Mouse (Mus musculus) heart, embryonic 16.5 days (tissue): ENCODE data around the gene Ostm1. TPM values are rescaled to one million over a fixed set of nuclear protein-coding genes. Genes with fewer than 3 reads are reported as not detected.

ENCODE experiments used
- ATAC-seq: fragments of 200-750 bp; cut with Nextera tagmentation; replicated peaks from 2 replicates; pipeline ENCODE4 v1.8.0; 2017; ENCODE audit warnings: moderate number of reproducible peaks; ENCODE audit not compliant: insufficient read depth, low FRiP score; ENCODE audit errors: extremely low read depth
- H3K27ac ChIP-seq: fragments of 300-500 bp; sonication (generic); 2 replicates; pipeline ENCODE4 v1.5.1; 2014; ENCODE audit warnings: mild to moderate bottlenecking, low read length, control low read depth, moderate library complexity
- H3K27me3 ChIP-seq: fragments of 300-500 bp; sonication (generic); 2 replicates; pipeline ENCODE4 v1.6.1; 2014; ENCODE audit warnings: low read length, mixed read lengths; ENCODE audit not compliant: control insufficient read depth, insufficient read depth
- H3K36me3 ChIP-seq: fragments of 300-500 bp; sonication (generic); 2 replicates; pipeline ENCODE4 v1.6.1; 2014; ENCODE audit not compliant: control insufficient read depth, insufficient read depth
- H3K4me1 ChIP-seq: fragments of 300-500 bp; sonication (generic); 2 replicates; pipeline ENCODE4 v1.6.1; 2014; ENCODE audit warnings: low read length, mixed read lengths; ENCODE audit not compliant: control insufficient read depth, insufficient read depth
- H3K4me2 ChIP-seq: fragments of 300-500 bp; sonication (generic); 2 replicates; pipeline ENCODE4 v1.6.1; 2014; ENCODE audit warnings: low read depth, mild to moderate bottlenecking, control low read depth, low read length
- H3K4me3 ChIP-seq: fragments of 300-500 bp; sonication (generic); 2 replicates; pipeline ENCODE4 v1.5.1; 2014; ENCODE audit warnings: mild to moderate bottlenecking, control low read depth, low read length
- H3K9ac ChIP-seq: fragments of 300-500 bp; sonication (generic); 2 replicates; pipeline ENCODE4 v1.6.1; 2014; ENCODE audit warnings: low read length, control low read depth
- H3K9me3 ChIP-seq: fragments of 300-500 bp; sonication (generic); replicated peaks from 2 replicates; pipeline ENCODE4 v1.6.1; 2016; ENCODE audit warnings: low read length; ENCODE audit not compliant: control insufficient read depth
- WGBS: fragments of 180-500 bp; shearing (Covaris S2); extraction: QIAGEN DNeasy Blood & Tissue Kit; methylation state at CpG from one replicate; pipeline ENCODE4 v1.1.7; 2014; 5-methylcytosine and 5-hydroxymethylcytosine counted together
- polyA plus RNA-seq: library from polyadenylated mRNA; unstranded; fragments of >200 nt; fragmentation: Nextera tagmentation; extraction: Ambion mirVana; gene quantifications from 2 replicates; pipeline ENCODE4 v1.2.1, GENCODE M21; 2015

Gene Ostm1
- polyA plus RNA-seq, 1 experiment from 2014 or later = 24.0 TPM

DNA sequence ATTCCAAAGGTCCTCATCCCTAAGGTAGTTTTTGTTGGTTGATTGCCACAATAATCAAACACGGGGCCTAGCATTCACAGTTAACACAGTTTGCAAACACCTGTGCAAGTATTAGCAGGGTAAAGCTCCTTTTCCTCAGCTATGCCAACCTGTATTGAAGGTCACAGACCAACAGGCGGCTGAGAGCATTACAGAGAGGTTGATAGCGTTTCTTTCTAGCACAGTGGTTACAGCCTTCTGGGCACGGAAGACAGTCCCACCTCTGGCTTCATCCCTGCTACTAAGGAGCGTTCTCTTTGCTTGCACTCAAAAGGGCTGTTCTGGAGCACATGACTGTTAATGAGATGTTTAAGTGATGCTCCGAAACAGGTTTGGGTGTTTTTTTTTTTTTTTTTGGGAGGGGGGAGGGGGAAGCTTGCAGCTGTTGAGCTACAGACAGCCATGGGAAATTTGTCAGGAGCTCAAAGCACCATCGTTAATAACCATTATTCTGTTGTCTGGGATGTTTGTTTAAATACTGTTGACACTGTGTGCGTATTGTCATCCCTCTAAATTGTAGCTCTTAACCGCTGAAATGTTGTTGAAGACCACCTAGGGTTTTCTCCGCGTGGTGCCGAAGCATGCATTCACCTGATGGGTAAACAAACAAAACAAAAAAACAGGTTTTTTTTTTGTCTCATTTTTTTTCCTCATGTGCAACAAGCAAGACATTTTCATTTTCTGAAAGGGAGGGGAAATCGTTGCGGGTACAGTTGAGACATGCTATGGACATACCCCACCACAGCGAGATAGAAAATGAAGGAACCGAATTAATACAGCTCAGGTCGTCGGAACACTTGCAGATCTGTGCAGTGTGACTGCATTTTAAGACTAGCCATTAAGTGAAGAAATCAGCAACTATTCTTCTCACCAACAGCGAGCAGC is 6.9 kb downstream of the Ostm1 start:
- no peaks in the 10 kb centered on the region for H3K36me3 ChIP-seq
- ATAC-seq = no peak
- no peak overlapping the region for H3K27ac ChIP-seq
- H3K4me2 ChIP-seq = no peak overlapping the region
- H3K4me3 ChIP-seq = no peak overlapping the region
- peaks cover 11% of the 10 kb centered on the region for H3K4me1 ChIP-seq
- 4% methylated on average over 19 of the region's 19 CpGs for WGBS
- no peaks in the 10 kb centered on the region for H3K9me3 ChIP-seq
- H3K9ac ChIP-seq = no peak overlapping the region
- H3K27me3 ChIP-seq = peaks cover 96% of the 10 kb centered on the region

DNA sequence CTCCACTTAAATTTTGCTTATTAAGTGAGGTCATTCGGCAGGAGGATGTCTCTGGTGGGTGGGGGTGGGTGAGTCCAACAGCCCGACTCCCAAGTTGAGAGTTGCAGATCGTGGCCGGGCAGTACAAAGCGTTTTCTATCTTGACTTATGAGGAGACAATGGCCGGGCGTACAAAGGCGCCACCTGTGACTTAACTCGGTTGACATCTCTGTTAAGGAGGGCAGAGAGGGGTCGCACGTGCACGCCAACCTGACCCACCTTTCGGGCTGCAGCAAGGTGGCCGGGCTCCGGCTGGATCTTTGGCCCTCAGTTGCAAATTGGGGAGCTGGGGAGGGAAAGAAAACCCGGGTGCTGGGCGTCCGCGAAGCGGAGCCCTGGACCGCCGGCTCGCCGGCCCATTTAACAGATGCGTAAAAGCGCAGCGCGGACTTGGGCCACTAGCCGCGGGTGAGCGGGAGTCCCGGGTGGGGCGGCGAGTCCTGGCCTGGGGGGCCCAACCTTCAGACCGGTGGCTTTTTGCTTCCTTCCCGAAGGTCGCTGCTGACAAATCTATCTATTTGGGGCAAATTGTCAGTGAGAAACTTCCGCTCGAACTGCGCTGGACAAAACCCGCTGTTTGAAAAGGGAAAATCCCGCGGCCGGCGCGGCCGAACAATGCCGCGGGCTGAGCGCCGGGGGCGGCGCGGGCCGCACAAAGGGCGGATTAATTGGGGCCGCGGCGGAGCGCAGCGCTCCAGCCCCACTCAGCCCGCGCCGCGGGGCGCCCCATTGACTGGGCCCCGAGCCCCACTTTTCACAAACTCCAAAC is 7.8 kb downstream of the Ostm1 start:
- no peak overlapping the region for H3K9ac ChIP-seq
- H3K4me3 ChIP-seq = peak overlapping the region; percentile 45
- under 1% methylated on average over 67 of the region's 67 CpGs for WGBS
- H3K4me2 ChIP-seq = peak overlapping the region; percentile 56
- peaks cover 93% of the 10 kb centered on the region for H3K27me3 ChIP-seq
- H3K27ac ChIP-seq = no peak overlapping the region
- H3K36me3 ChIP-seq = no peaks in the 10 kb centered on the region
- ATAC-seq = no peak
- no peaks in the 10 kb centered on the region for H3K9me3 ChIP-seq
- peaks cover 11% of the 10 kb centered on the region for H3K4me1 ChIP-seq

DNA sequence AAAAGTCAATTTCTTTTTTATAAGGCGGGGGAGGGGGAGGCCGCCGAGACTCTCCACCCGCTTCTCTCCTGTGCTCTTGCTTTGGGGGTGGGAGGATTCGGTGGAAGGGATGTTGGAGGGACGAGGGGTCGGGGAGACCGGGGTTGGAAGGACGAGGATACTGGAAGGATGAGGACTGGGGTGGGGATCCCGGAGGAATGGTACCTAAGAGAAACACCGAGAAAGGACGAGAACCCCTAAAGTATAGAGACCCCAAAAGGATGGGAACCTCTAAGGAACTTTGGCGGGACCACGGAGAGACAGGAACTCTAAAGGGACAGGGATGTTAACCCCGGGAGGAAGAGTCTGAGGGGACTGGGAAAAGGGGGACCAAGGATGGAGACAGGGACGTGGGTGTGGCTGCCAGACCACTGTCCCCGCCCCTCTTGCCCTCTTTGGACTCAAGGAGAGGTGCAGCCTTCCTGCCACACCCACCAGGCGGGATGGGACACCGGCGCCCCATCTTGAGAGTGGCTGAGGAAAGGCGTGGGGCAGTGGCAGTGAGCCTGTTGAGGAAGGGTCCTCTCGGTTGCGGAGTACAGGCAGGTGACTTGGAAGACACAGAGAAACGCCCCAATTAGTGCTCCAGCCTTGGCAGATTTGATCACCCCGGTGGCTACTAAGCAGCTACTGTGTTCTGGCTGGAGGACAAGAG is 8.5 kb downstream of the Ostm1 start:
- H3K9me3 ChIP-seq = no peaks in the 10 kb centered on the region
- WGBS = under 1% methylated on average over 25 of the region's 25 CpGs
- H3K36me3 ChIP-seq = no peaks in the 10 kb centered on the region
- H3K4me2 ChIP-seq = peak overlapping the region; percentile 56
- H3K27ac ChIP-seq = no peak overlapping the region
- no peak for ATAC-seq
- H3K4me3 ChIP-seq = peak overlapping the region; percentile 45
- H3K27me3 ChIP-seq = peaks cover 89% of the 10 kb centered on the region
- H3K4me1 ChIP-seq = peaks cover 11% of the 10 kb centered on the region
- H3K9ac ChIP-seq = no peak overlapping the region

DNA sequence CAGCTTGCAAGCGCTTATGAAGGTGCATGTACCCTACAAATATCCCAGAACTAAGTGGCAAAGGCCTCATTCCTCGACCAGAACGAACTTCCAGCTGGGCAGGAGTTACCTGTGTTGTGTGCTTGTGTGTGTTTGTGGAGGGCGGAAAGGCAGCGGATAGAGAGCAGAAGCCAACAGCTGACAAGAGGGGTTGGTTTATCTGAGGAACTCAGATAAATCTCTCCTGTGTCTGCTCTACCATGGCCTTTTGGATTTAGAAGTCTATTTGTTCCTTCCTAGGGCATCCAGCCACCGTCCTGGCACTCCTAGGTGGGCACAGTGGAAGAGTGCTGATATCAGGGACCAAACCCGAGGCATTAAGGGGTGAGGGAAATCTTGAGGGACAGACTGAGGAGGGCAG is 9.6 kb downstream of the Ostm1 start:
- Histone ChIP-seq H3K27ac (no peak overlapping the region), H3K27me3 (peaks cover 86% of the 10 kb centered on the region), H3K9ac (no peak overlapping the region), H3K9me3 (no peaks in the 10 kb centered on the region), H3K4me1 (peaks cover 11% of the 10 kb centered on the region), H3K4me3 (no peak overlapping the region), H3K36me3 (no peaks in the 10 kb centered on the region), H3K4me2 (no peak overlapping the region)
- 19% methylated on average over 7 of the region's 7 CpGs for WGBS
- no peak for ATAC-seq

DNA sequence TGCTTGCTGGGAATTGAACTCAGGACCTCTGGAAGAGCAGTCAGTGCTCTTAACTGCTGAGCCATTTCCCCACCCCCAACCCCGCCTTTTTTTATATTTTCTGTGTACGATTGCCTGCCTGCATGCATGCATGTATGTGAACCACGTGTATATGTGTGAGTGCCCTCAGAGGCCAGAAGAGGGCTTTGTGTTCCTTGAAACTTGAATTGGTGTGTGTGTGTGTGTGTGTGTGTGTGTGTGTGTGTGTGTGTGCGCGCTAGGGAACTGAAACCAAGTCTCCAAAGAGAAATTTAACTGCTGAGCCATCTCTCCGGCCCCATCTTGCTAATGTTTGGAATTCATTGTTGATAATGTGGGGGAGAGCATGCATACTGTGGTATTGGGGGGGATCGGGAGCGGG is 15.0 kb downstream of the Ostm1 start:
- Histone ChIP-seq H3K4me3 (no peak overlapping the region), H3K9ac (no peak overlapping the region), H3K27me3 (peaks cover 40% of the 10 kb centered on the region), H3K4me1 (no peaks in the 10 kb centered on the region), H3K36me3 (no peaks in the 10 kb centered on the region), H3K27ac (no peak overlapping the region), H3K4me2 (no peak overlapping the region), H3K9me3 (0 out of 2 replicates have a peak, but pooled peaks cover 2% of the 10 kb centered on the region)
- no peak for ATAC-seq
- 78% methylated on average over 8 of the region's 8 CpGs for WGBS

DNA sequence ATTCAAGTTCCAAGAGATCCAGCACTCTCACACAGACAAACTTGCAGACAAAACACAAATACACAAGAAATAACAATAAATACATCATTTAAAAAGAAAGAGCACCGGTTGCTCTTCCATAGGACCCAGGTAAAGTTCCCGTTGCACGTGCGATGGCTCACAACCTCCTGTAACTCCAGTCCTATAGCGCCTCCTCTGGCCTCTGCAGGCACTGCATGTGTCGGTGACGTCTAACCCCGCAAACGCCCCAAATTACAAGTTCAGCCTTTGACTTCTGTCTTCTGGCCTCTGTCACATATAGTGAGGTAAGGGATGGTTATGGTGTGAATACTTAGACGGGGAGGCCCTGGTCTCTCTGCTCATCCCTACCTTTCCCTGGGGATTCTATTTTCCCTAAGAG is 17.9 kb downstream of the Ostm1 start:
- H3K4me2 ChIP-seq = no peak overlapping the region
- ATAC-seq = no peak
- no peak overlapping the region for H3K4me3 ChIP-seq
- H3K9me3 ChIP-seq = peaks cover 8% of the 10 kb centered on the region
- H3K36me3 ChIP-seq = no peaks in the 10 kb centered on the region
- peaks cover 16% of the 10 kb centered on the region; the same call in 1 of the 2 replicates for H3K27me3 ChIP-seq
- H3K4me1 ChIP-seq = no peaks in the 10 kb centered on the region
- WGBS = 27% methylated on average over 10 of the region's 10 CpGs
- H3K27ac ChIP-seq = no peak overlapping the region
- no peak overlapping the region for H3K9ac ChIP-seq

DNA sequence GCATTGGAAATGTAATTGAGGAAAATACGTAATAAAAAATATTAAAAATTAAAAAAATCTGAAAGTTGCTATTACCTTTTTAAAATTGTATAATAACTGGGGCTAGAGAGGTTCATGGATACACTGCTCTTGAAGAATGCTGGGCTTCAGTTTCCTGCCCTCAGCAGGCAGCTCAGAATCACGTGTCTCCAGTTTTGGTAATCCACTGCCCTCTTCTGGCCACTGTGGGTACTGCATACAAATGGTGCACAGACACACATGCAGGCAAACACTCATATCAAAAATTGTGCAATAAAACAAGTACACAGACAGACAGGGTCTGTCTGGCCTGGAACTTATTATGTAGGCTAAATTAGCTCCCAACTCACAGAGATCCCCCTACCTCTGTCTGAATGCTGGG is 21.3 kb downstream of the Ostm1 start:
- Histone ChIP-seq H3K4me3 (no peak overlapping the region), H3K9me3 (peaks cover 15% of the 10 kb centered on the region), H3K4me1 (no peaks in the 10 kb centered on the region), H3K9ac (no peak overlapping the region), H3K36me3 (no peaks in the 10 kb centered on the region), H3K27me3 (peaks cover 9% of the 10 kb centered on the region; the same call in 1 of the 2 replicates), H3K27ac (no peak overlapping the region), H3K4me2 (no peak overlapping the region)
- WGBS = 63% methylated on average over 2 of the region's 2 CpGs
- no peak for ATAC-seq

DNA sequence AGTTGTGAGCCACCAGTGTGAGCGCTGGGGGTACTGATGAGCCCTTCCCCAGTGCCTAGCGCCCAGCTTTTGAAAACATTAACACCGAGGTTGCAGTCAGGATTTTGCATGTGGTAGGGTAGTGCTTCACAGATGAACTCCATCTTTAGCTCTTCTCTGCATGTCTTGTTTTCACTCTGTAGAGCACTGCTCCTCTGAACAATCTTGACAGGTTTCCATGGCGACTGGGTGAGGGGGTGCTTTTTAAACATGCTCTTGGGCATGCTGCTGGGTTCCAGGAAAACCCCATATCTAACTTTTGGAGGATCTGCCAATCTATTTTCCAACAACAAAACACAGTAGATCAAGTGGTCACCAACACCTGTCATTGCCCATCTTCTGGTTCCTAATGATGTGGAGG is 23.1 kb downstream of the Ostm1 start:
- no peak overlapping the region for H3K27ac ChIP-seq
- WGBS = 71% methylated on average over 4 of the region's 4 CpGs
- peaks cover 13% of the 10 kb centered on the region for H3K9me3 ChIP-seq
- ATAC-seq = no peak
- H3K4me3 ChIP-seq = no peak overlapping the region
- H3K4me1 ChIP-seq = no peaks in the 10 kb centered on the region
- peaks cover 22% of the 10 kb centered on the region for H3K27me3 ChIP-seq
- H3K9ac ChIP-seq = no peak overlapping the region
- H3K4me2 ChIP-seq = no peak overlapping the region
- no peaks in the 10 kb centered on the region for H3K36me3 ChIP-seq
